Mouse (Mus musculus) liver, embryonic 16.5 days (tissue): ENCODE results near the gene Chst11. TPM values are rescaled to one million over a fixed set of nuclear protein-coding genes. Genes with fewer than 3 reads are reported as not detected.

ENCODE experiments used
- ATAC-seq: fragments of 200-750 bp; cut with Nextera tagmentation; 2 replicates; pipeline ENCODE4 v1.8.0; 2017; ENCODE audit warnings: low read depth, mild to moderate bottlenecking, moderate number of reproducible peaks, moderate library complexity
- H3K27ac ChIP-seq: fragments of 300-500 bp; sonication (generic); 2 replicates; pipeline ENCODE4 v1.5.1; 2014; ENCODE audit warnings: mild to moderate bottlenecking, low read length
- H3K27me3 ChIP-seq: fragments of 300-500 bp; sonication (generic); 2 replicates; pipeline ENCODE4 v1.6.1; 2014; ENCODE audit warnings: low read depth, low read length, mixed read lengths; ENCODE audit not compliant: control insufficient read depth, insufficient read depth
- H3K36me3 ChIP-seq: fragments of 300-500 bp; sonication (generic); 2 replicates; pipeline ENCODE4 v1.6.1; 2014; ENCODE audit warnings: mild to moderate bottlenecking; ENCODE audit not compliant: control insufficient read depth, insufficient read depth
- H3K4me1 ChIP-seq: fragments of 300-500 bp; sonication (generic); 2 replicates; pipeline ENCODE4 v1.6.1; 2014; ENCODE audit warnings: low read depth, low read length, mixed read lengths; ENCODE audit not compliant: control insufficient read depth
- H3K4me2 ChIP-seq: fragments of 300-500 bp; sonication (generic); 2 replicates; pipeline ENCODE4 v1.6.1; 2014; ENCODE audit warnings: low read depth, low read length, mixed read lengths
- H3K4me3 ChIP-seq: fragments of 300-500 bp; sonication (generic); 2 replicates; pipeline ENCODE4 v1.5.1; 2014; ENCODE audit warnings: low read depth, mild to moderate bottlenecking, low read length
- H3K9ac ChIP-seq: fragments of 300-500 bp; sonication (generic); 2 replicates; pipeline ENCODE4 v1.6.1; 2014; ENCODE audit warnings: low read depth, low read length
- H3K9me3 ChIP-seq: fragments of 300-500 bp; sonication (generic); replicated peaks from 2 replicates; pipeline ENCODE4 v1.6.1; 2016; ENCODE audit warnings: low read length; ENCODE audit not compliant: control insufficient read depth
- WGBS: fragments of 180-500 bp; shearing (Covaris S2); extraction: QIAGEN DNeasy Blood & Tissue Kit; methylation state at CpG from one replicate; pipeline ENCODE4 v1.1.7; 2014; ENCODE audit not compliant: insufficient replicate concordance; 5-methylcytosine and 5-hydroxymethylcytosine counted together
- polyA plus RNA-seq: library from polyadenylated mRNA; unstranded; fragments of >200 nt; fragmentation: Nextera tagmentation; extraction: Ambion mirVana; gene quantifications from 2 replicates; pipeline ENCODE4 v1.2.1, GENCODE M21; 2015

Chst11 gene
- polyA plus RNA-seq, 1 experiment from 2014 or later: 1.0 TPM

DNA sequence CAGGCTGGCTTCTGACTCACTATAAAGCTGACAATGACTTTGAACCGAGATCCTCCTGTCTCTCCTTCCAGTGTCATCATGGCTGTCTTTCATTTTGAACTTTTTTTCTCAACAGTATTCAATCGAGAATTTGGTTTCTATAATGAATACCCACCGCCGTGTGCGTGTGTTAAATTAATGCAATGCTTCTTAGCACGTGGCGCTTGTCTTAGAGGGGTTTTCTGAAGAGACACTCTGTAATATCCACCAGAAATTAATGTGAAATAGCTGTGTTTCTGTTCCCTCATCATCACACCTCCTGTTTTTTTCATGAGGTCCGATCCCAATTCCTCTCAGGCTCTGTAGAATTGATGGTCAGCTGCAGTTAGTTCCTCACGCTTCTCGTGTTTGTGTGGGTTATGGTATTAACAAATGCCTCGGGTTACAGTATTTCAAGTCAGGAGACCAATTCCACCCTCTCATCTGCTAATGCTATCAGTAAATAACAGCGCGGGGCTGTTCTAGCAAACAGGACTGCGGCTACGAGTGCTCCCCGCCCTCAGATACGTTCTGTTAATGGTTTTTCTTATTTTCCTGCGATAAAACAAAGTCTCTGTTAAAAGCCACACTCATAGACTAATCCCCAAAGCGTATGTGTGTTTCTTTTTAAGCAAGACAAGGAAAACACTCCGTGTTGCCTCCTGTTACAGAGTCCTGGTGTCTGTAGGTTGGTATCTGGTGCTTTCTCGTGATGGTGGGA lies 32.6 kb downstream of the Chst11 start:
- no peaks in the 10 kb centered on the region for H3K27me3 ChIP-seq
- H3K27ac ChIP-seq: peak overlapping the region; percentile 96
- H3K4me2 ChIP-seq: peak overlapping the region; percentile 63
- peak; percentile 53 for ATAC-seq
- H3K36me3 ChIP-seq: no peaks in the 10 kb centered on the region
- peak overlapping the region; percentile 61 for H3K9ac ChIP-seq
- WGBS: 28% methylated on average over 21 of the region's 21 CpGs
- no peaks in the 10 kb centered on the region for H3K9me3 ChIP-seq
- peaks cover 78% of the 10 kb centered on the region for H3K4me1 ChIP-seq
- peak overlapping the region; percentile 31 for H3K4me3 ChIP-seq

GRCm38 (mm10) chr10:83018521-83018920 lies 33.2 kb downstream of the Chst11 start:
- peak overlapping the region; percentile 96 for H3K27ac ChIP-seq
- peaks cover 72% of the 10 kb centered on the region for H3K4me1 ChIP-seq

GRCm38 (mm10) chr10:83019497-83020270 lies 34.4 kb downstream of the Chst11 start:
- Histone ChIP-seq H3K4me2 (peak overlapping the region; percentile 63), H3K36me3 (no peaks in the 10 kb centered on the region), H3K4me3 (peak overlapping the region; percentile 21), H3K27ac (peak overlapping the region; percentile 96), H3K27me3 (no peaks in the 10 kb centered on the region), H3K4me1 (peaks cover 61% of the 10 kb centered on the region), H3K9ac (peak overlapping the region; percentile 61), H3K9me3 (no peaks in the 10 kb centered on the region)
- peak; percentile 94 for ATAC-seq
- WGBS: 33% methylated on average over 19 of the region's 19 CpGs

More at GRCm38 (mm10) chr10:83018521-83018920, 33.2 kb downstream of the Chst11 start:
- Histone ChIP-seq H3K9ac (peak overlapping the region; percentile 61), H3K27me3 (no peaks in the 10 kb centered on the region), H3K4me3 (peak overlapping the region; percentile 31), H3K9me3 (no peaks in the 10 kb centered on the region), H3K4me2 (peak overlapping the region; percentile 63), H3K36me3 (no peaks in the 10 kb centered on the region)
- 29% methylated on average over 4 of the region's 5 CpGs for WGBS
- ATAC-seq: peak; percentile 33

DNA sequence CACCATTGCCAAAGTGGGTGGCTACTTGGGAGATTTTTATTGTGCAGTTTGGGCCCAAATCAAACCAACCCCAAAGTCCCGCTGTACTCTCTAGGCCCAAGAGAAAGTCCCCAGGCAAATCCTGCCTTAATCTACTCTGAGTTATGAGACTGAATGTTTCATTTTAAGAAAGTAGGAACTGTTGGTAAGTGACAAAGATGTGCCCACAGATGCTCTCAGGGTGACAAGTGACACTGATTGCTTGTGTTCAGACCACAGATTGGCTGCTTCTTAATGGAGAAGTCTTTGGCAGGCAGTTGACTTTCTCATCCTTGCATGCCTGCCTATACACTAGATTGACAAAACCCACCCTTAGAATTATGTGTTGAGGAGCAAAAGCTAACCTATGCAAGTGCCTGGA lies 37.3 kb downstream of the Chst11 start:
- WGBS: 94% methylated on average over 1 of the region's 1 CpGs
- Histone ChIP-seq H3K36me3 (no peaks in the 10 kb centered on the region; the same call in 1 of the 2 replicates), H3K4me2 (no peak overlapping the region), H3K27me3 (no peaks in the 10 kb centered on the region), H3K27ac (no peak overlapping the region), H3K9me3 (no peaks in the 10 kb centered on the region), H3K9ac (no peak overlapping the region), H3K4me1 (peaks cover 34% of the 10 kb centered on the region), H3K4me3 (no peak overlapping the region)
- ATAC-seq: no peak

DNA sequence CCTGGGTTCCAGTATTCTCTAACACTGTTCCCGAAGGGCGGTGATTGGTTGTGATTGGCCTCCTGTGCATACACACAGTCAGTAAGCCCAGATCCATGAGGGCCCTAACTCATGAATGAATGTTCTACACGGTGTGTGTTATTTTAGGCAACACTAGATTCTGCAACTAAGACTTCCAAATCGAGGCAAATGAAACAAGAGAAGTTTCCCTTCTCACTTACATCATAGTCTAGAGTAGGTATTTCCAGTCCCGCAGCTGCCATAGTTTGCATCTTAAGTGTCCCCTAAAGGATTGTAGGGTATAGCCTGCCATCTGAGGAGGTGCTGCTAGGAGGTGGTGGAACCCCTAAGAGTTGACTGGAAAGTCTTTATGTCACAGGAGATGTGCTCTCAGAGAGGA lies 40.9 kb downstream of the Chst11 start:
- Histone ChIP-seq H3K27me3 (no peaks in the 10 kb centered on the region), H3K27ac (no peak overlapping the region; the same call in 1 of the 2 replicates), H3K9ac (no peak overlapping the region), H3K9me3 (no peaks in the 10 kb centered on the region), H3K4me1 (peaks cover 18% of the 10 kb centered on the region), H3K4me2 (no peak overlapping the region), H3K36me3 (no peaks in the 10 kb centered on the region; the same call in 1 of the 2 replicates), H3K4me3 (no peak overlapping the region)
- WGBS: 81% methylated on average over 5 of the region's 5 CpGs
- ATAC-seq: no peak

DNA sequence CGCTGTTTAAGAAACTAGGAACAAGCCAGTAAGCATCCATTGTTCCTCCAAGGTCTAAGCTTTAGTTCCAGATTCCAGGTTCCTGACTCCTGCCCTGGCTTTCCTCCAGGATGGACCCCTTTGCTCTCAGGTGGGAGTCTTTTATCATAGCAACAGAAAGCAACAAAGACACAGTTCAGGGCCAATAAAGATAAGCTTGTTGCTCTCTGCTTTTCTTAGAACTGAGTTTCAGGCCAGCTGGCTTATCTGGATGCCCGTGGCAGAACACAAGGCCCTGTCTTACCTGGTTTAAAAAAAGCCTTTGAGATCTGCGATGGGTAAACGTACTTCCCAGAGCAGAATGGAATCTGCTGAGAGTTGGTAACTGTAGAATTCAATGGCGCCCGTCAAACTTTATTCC lies 42.4 kb downstream of the Chst11 start:
- peak; percentile 47; the same call in 1 of the 2 replicates for ATAC-seq
- Histone ChIP-seq H3K9me3 (no peaks in the 10 kb centered on the region), H3K27me3 (no peaks in the 10 kb centered on the region), H3K36me3 (no peaks in the 10 kb centered on the region; the same call in 1 of the 2 replicates), H3K4me3 (no peak overlapping the region), H3K27ac (0 out of 2 replicates have a peak overlapping the region, but pooled peaks have one; percentile 11), H3K4me2 (no peak overlapping the region), H3K4me1 (peaks cover 12% of the 10 kb centered on the region), H3K9ac (no peak overlapping the region)
- 47% methylated on average over 6 of the region's 6 CpGs for WGBS

- ATAC-seq: no peak
- no peaks in the 10 kb centered on the region; the same call in 1 of the 2 replicates for H3K36me3 ChIP-seq
- H3K4me3 ChIP-seq: no peak overlapping the region
- H3K9me3 ChIP-seq: no peaks in the 10 kb centered on the region
- H3K27me3 ChIP-seq: no peaks in the 10 kb centered on the region
- no peak overlapping the region for H3K9ac ChIP-seq
- no peak overlapping the region for H3K4me2 ChIP-seq
- 57% methylated on average over 5 of the region's 5 CpGs for WGBS
- H3K4me1 ChIP-seq: peaks cover 12% of the 10 kb centered on the region
- H3K27ac ChIP-seq: no peak overlapping the region
Measured at GRCm38 (mm10) chr10:83030103-83030661, 44.9 kb downstream of the Chst11 start.

DNA sequence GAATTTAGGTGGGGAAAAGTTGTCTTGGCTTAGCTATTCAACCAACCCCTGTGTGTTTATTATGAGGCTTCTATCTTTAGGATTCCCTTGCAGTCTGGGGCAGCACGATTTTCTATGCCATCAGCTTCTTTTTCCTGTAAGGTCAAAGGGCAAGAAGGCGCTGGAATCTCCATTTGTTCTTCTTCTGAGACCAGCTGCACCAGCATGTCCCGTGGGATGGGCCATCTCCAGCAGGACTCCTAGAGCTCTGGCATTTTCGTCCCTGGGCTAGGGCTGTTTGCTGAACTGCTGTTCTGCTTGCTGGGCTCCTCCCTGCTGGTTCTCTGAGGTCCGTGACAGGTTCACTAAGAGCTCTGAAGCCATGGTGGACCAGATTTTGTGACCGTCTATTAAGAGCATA lies 45.6 kb downstream of the Chst11 start:
- WGBS: 73% methylated on average over 6 of the region's 6 CpGs
- H3K4me3 ChIP-seq: no peak overlapping the region
- no peak overlapping the region for H3K9ac ChIP-seq
- H3K27me3 ChIP-seq: no peaks in the 10 kb centered on the region
- H3K36me3 ChIP-seq: no peaks in the 10 kb centered on the region; the same call in 1 of the 2 replicates
- H3K4me2 ChIP-seq: no peak overlapping the region
- H3K27ac ChIP-seq: no peak overlapping the region
- H3K4me1 ChIP-seq: peaks cover 12% of the 10 kb centered on the region
- no peak for ATAC-seq
- H3K9me3 ChIP-seq: no peaks in the 10 kb centered on the region
